Mouse (Mus musculus) G1E (cell line): ENCODE measurements around the gene Snrk.

Source experiments
- CTCF ChIP-seq: IDR thresholded peaks from 2 replicates; pipeline ENCODE4 v1.5.1; 2012; ENCODE audit warnings: low read depth, low read length, inconsistent platforms, mixed read lengths
- GATA1 ChIP-seq: IDR thresholded peaks from 2 replicates; pipeline ENCODE4 v1.6.1; 2012; ENCODE audit warnings: borderline replicate concordance, low read length, inconsistent platforms, mixed read lengths
- GATA2 ChIP-seq: IDR thresholded peaks from 2 replicates; pipeline ENCODE4 v1.6.1; 2012; ENCODE audit warnings: low read depth, low read length, inconsistent platforms, borderline replicate concordance
- TAL1 ChIP-seq: conservative IDR thresholded peaks from 2 replicates; pipeline ENCODE4 v1.6.1; 2012; ENCODE audit warnings: low read depth, low read length, inconsistent platforms, mixed read lengths

GRCm38 (mm10) chr9:122132145-122132544 is 15.1 kb downstream of the Snrk start:
- TF ChIP-seq GATA1 (no peak), CTCF (no peak), TAL1 (no peak), GATA2 (no peak)
